Mouse (Mus musculus) testis, postnatal 14 days (tissue): ENCODE results near the gene Gm33543.

Experiments used
- DNase-seq: peaks from one replicate; pipeline ENCODE4 v3.0.0; 2021; ENCODE audit warnings: low spot score

Gene Gm33543

GRCm38 (mm10) chr10:95836530-95837264 lies 6.0 kb downstream of the Gm33543 start:
- DNase-seq = no peak

DNA sequence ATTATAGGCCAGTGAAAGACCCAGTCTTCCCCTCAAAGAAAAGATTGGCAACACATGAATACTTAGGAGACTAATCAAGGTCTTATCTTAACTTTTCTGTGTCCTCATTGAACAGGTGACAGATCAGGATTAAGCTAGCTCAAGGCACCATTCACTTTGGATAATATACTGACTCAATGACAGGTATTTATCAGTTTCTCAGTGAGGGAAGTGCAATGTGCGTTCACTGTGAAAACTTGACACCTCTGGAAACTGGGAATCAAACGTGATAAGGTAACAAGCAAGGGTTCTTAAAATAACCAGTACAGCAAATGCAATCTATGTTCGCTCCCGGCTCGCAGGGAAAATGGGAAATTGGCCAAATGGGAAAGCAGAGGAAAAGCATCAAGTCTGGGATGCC lies 11.8 kb downstream of the Gm33543 start:
- no peak for DNase-seq

DNA sequence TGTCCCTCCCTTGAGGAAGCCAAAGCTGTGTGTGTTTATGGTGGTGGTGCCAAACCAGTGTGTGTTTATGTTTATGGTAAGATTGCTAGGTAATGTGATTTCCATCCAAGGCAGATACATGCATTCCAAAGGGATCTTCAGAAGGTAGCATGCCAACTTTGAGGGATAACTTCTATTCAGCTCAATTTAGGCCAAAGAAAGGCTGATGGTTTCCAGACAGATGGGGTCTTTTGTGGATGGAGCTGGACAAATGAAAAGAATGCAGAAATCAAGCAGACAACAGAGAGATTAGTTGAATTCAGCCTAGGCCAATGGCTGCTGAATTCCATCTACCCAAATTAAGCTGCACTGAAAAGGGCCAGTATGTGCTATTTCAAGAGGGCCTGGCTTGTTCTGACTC lies 13.3 kb downstream of the Gm33543 start:
- DNase-seq = no peak

GRCm38 (mm10) chr10:95828374-95828773 lies 14.4 kb downstream of the Gm33543 start:
- DNase-seq = no peak

GRCm38 (mm10) chr10:95825651-95826050 lies 17.1 kb downstream of the Gm33543 start:
- no peak for DNase-seq

DNA sequence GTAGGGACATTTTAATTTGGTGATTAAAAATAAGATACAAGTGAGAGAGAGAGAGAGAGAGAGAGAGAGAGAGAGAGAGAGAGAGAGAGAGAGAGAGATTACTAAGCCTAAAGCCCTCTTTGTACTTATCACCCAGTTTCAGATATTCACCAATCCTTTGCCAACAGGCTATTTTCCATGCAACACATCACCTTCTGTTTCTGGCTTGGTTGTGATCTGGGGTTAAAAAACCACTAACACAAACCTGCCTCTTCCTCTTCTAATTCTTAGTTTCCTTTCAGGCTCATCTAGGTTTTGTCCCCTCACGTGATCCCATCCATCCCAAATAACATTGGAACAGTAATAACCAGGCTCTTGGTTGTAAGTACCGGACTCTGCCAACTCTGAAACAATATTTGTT lies 24.2 kb downstream of the Gm33543 start:
- no peak for DNase-seq

- no peak for DNase-seq
These were observed 25.1 kb downstream of the Gm33543 start for GRCm38 (mm10) chr10:95817419-95818161.

- DNase-seq = no peak
These were observed 28.4 kb downstream of the Gm33543 start for GRCm38 (mm10) chr10:95814351-95814750.

- DNase-seq = no peak
These were observed 30.9 kb downstream of the Gm33543 start for GRCm38 (mm10) chr10:95811869-95812268.

DNA sequence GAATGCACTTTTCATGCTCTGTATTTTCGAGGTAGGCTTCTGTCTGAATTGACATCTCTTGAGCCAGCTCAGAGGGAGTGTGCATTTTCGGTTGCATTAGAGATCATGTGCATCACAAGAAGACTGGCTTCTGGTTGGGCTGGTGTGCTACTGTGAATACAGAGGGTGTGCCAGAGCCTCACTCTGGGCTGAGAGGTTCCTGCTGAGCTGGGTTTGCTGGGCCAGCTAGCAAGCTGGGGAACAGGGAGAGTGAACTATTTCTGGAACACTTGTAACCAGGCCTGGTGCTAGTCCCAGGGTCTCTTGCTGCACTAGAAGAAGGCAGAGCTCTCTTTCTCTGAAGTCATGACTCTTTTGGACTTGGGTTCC lies 41.3 kb downstream of the Gm33543 start:
- no peak for DNase-seq

GRCm38 (mm10) chr10:95800693-95801442 lies 41.9 kb downstream of the Gm33543 start:
- DNase-seq = no peak

DNA sequence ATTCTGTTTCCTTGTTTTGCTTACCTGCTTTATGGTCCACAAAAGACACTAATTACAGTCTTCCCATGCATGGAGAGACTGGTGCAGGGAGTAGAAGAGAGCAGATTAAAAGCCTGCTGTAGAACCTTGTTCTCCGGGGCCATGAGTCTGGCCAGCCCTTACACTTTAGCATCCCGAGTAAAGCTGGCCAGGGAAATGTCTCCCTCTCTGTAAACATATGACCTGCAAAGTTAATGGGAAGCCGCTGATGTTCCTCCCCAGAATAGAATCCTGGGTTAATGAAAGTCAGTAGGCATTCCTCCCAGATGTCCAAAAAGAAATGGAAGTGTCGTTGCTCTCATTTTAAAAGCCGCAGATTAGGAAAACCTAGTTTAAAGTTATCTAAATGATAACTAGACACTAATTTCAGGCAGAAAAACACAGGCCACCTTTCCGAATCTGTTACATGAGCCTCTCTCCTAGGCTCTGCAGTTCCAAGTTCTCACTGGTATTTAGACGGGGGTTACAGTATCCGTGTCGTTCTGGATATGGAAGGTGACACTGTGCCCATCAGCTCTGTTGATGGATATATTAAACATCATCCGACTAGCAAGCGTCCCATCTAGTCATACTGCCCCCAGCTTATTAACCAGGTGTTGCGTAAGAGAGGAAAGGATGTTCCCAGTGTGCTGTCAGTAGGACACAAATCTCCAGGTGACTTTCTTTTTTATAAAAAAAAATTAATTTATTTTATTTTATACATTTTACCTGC lies 44.9 kb downstream of the Gm33543 start:
- no peak for DNase-seq

- DNase-seq = no peak
These were observed 47.2 kb downstream of the Gm33543 start for GRCm38 (mm10) chr10:95795500-95795899.

DNA sequence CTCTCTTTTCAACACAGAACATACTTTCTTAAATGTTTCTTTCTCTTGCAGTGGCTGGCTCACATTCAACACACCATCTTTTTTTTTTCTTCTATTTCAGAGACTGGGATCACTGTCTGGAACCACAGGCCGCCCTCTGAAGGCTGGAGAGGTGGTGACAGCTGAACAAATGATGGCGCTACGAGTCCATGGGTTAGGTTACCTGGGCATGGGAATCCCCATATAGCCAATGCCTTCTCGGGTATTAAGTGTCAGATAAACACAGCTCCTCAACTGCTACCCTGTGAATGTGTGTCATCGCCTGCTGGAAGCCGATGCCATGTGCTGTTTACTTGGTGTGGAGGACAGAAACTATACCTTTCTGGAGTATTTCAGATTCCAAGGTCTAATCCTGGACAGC lies 48.0 kb downstream of the Gm33543 start:
- DNase-seq = no peak

DNA sequence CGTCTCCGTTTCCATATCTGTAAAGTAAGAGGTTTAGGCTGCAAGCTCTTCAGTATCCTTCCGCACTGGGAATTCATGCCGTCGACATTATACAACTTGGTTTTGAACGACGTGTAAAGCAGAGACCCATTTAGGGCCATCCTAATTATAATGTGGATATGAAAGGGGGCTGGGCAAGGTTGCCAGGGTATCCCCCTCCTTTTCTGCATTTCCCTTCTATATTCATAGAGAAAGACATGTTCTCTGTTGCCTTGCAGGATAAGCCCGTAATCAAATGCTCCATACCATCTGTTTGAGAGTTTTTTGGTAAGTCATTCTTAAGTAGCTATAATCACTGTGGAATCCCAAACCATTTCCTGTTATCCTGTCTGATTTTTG lies 51.3 kb downstream of the Gm33543 start:
- no peak for DNase-seq

DNA sequence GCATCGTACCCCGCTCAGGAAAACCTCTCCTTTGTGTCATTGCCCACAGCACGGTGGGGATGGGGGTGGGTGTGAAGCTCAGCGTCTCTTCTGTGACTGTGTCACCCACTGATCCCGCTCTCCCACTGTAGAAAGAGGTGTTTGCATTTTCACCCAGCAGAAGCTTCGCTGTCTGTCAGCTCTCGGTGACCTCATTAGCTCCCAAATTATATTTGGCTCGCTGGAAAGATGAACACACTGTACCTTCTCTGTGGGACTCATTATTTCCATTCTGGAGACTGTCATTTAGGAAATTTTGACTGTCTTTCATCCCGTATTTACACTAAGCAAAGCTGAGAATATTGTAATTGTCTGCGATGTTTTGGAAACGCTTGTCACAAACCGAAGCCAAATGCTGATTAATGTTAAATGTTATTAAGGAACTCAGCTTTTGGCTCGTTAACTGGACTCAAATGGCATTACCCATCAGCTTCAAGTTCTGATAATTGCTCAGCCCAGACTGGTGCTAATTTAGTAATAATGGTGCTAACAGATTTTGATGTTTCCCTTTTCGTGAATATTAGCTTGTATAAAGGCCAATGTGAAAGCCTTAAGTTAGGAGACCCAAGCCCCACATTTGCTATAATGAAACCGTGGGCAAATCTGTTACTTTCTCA lies 51.8 kb downstream of the Gm33543 start:
- no peak for DNase-seq

DNA sequence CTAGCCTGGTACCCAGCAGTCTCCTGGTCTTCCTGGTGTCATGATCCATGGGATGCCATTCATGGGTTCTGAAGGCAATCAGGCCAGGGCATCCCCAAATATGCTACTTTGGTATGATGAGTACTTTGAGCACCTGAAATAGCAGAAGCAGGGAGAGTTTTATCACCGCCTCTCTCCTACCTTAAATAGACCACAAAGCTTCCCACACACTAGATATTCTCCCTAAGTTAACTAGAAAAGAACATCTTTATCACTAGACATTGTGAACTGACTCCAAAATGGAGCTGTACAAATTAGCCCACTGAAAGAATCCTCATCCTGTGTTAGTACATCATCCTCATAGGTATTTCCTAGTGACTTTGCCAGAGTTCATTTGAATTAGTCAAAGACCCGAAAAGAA lies 55.6 kb downstream of the Gm33543 start:
- DNase-seq = no peak

- no peak for DNase-seq
These were observed 57.9 kb downstream of the Gm33543 start for GRCm38 (mm10) chr10:95784837-95785236.

- no peak for DNase-seq
These were observed 61.7 kb downstream of the Gm33543 start for GRCm38 (mm10) chr10:95780881-95781600.

GRCm38 (mm10) chr10:95779801-95780385 lies 62.8 kb downstream of the Gm33543 start:
- no peak for DNase-seq

DNA sequence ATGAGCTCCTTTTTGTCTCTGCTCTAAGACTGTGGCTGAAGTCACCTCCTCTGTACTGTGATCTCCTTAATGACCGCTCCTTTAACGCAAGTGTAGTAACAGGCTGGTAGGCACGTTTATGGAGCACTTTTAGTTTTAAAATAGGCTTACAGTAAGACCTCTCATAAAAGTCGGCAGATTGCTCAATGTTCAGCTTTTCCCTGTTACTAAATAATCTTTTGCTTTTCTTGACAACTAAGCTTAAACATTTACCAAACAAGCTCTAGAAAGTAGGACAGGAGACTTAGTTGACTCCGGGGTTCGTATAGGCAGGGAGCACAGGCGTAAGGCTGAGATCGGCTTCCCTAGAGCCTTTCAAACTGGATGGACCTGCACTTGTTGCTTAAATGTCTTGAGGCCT lies 64.1 kb downstream of the Gm33543 start:
- DNase-seq = no peak
